Mouse (Mus musculus): ENCODE measurements at regions not wholly inside any gene's neighbourhood (a gene's known extent, or its start where the extent isn't known, plus 50 kb on each side); places are given as distances from the start of the nearest gene placed in this dataset.

DNA sequence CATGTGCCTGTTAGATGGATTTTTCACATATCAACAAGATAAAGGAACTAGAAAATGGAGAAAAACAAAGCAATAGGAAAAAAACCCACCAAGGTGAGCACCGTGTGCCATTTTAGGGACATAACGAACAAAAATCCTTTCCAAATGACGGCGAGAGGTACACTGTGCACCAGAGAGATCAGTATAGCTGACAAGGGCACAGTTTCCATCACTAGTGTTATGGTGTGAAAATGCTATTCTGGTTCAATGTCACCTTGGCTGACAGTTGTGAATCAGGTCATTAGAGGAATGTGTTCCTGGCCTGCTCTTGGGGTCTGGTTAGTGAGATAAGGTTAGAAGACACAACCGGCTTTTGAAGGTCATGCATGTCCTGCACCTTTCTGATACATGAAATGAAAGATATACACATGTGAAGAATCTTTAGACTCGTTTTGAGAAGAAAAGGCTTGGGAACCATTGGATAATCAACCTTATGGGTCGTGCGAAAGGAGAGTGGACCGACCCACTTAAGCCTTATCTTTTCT is 76.5 kb upstream of the P2ry1 start:
- DNase-seq: no peak

DNA sequence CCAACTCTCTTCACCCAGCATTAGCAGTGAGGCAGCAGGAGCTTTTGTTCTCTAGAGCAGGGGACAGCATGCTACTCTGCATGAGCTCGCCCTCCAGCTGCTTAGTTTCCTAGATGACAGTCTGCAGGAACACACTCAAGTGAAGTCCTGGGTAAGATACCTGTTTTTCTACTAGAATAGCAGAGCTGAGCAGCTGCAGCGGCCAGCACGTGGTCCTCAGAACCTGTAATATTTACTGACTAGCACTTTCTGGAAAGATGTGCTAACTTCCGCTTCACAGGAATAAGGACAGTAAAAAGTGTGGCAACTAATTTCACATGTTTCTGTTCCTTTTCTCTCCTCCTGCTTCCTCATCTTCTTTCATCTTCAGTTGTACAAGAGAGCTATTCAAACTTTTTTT is 73.7 kb upstream of the P2ry1 start:
- no peak for DNase-seq

GRCm38 (mm10) chr3:60934492-60934891 is 68.1 kb upstream of the P2ry1 start:
- no peak for DNase-seq

DNA sequence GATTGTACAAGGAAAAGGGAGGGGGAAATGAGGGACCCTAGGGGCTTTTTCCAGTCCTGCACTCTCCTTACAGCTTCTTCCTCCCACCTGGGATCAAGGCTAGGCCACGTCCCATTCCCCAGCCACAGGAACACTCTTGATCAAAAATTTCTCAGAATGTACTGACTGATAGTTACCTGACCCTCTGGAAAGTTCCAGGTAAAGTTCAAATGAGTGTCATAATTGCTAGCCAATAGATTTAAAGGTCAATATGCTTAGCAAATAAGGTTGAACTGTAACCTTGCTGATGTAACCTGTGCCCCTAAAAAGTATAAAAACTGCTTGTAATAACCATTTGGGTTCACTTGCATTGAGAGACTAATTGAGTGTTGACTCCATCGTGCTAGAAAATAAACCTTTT is 61.1 kb upstream of the P2ry1 start:
- no peak for DNase-seq

- DNase-seq: no peak
Observed at GRCm38 (mm10) chr3:60948897-60949296, 53.7 kb upstream of the P2ry1 start.
